Comparison of ENCODE assay signal across 9 mouse cellular contexts in genomic region chr5:139912121-139912771, GRCm38 (mm10). TPM values are rescaled to one million over a fixed set of nuclear protein-coding genes. Genes with fewer than 3 reads are reported as not detected.
DNase-seq lines count a peak whose midpoint lies in the region; ATAC-seq and TF ChIP-seq lines count a peak whose summit lies in the region.
"Had no signal": no experiment of that assay in that cellular context is flagged by ENCODE, and none has a peak within 500 bp of the region (broad histone marks: within the 10 kb centered on the region; RNA-seq: fewer than 3 reads in every experiment).

No protein-coding gene starts in this region.

- peaks cover 0 to 16% of the 10 kb centered on the region in 2 experiments; a peak in 1 of 4 replicates for H3K4me1 ChIP-seq in ES-E14 (ENCODE audit: control insufficient read depth in 2 of 2, insufficient read depth in 2 of 2, low read length in 2 of 2, poor library complexity in 1 of 2)
- peaks cover 43% of the 10 kb centered on the region for H3K4me1 ChIP-seq in heart, embryonic 13.5 days
- peaks cover 23% of the 10 kb centered on the region for H3K4me1 ChIP-seq in limb, embryonic 11.5 days (ENCODE audit: control insufficient read depth, insufficient read depth, low read length)
- H3K4me1 ChIP-seq in neural tube, embryonic 12.5 days = peaks cover 58% of the 10 kb centered on the region

- H3K4me2 ChIP-seq in heart, embryonic 13.5 days = peak overlapping the region; percentile 94
- H3K4me2 ChIP-seq in limb, embryonic 11.5 days (ENCODE audit: low read depth, severe bottlenecking) = peak overlapping the region; percentile 95
- peak overlapping the region; percentile 89 for H3K4me2 ChIP-seq in neural tube, embryonic 12.5 days (replicated peaks)

- H3K27ac ChIP-seq in ES-E14 (ENCODE audit: insufficient read depth, low read depth, low read length, poor library complexity, severe bottlenecking) = no peak overlapping the region
- no peak overlapping the region for H3K27ac ChIP-seq in heart, embryonic 13.5 days (replicated peaks)
- H3K27ac ChIP-seq in limb, embryonic 11.5 days (replicated peaks; ENCODE audit: low read depth, low read length) = no peak overlapping the region
- H3K27ac ChIP-seq in neural tube, embryonic 12.5 days = peak overlapping the region; percentile 53; the same call in 1 of the 2 replicates

- H3K36me3 ChIP-seq in ES-E14 (ENCODE audit: control insufficient read depth, insufficient read depth, low read length, poor library complexity, severe bottlenecking) = no peaks in the 10 kb centered on the region
- H3K36me3 ChIP-seq in heart, embryonic 13.5 days = no peaks in the 10 kb centered on the region
- no peaks in the 10 kb centered on the region for H3K36me3 ChIP-seq in limb, embryonic 11.5 days (ENCODE audit: control insufficient read depth, insufficient read depth, low read length)
- H3K36me3 ChIP-seq in neural tube, embryonic 12.5 days = no peaks in the 10 kb centered on the region

- H3K4me3 ChIP-seq in ES-E14 (ENCODE audit: insufficient read depth in 1 of 2, low read depth in 1 of 2, low read length in 2 of 2, poor library complexity in 1 of 2, severe bottlenecking in 1 of 2) = peak overlapping the region; percentile 49 to 72; a peak in 3 of 4 replicates
- peak overlapping the region; percentile 61 for H3K4me3 ChIP-seq in heart, embryonic 13.5 days
- peak overlapping the region; percentile 47 for H3K4me3 ChIP-seq in limb, embryonic 11.5 days (ENCODE audit: low read depth, low read length)
- peak overlapping the region; percentile 52 for H3K4me3 ChIP-seq in neural tube, embryonic 12.5 days
- H3K4me3 ChIP-seq: myocyte had no signal

- under 1% methylated on average over 42 of the region's 64 CpGs for WGBS in heart, embryonic 13.5 days
- 0% methylated on average over 44 of the region's 64 CpGs for WGBS in limb, embryonic 11.5 days
- under 1% methylated on average over 46 of the region's 64 CpGs for WGBS in neural tube, embryonic 12.5 days

- no peak for ATAC-seq in heart, embryonic 13.5 days (ENCODE audit: extremely low read depth, insufficient number of reproducible peaks, low FRiP score, low TSS enrichment)
- no peak for ATAC-seq in limb, embryonic 11.5 days (ENCODE audit: insufficient number of reproducible peaks, low FRiP score, low TSS enrichment, low read depth)
- ATAC-seq in neural tube, embryonic 12.5 days (ENCODE audit: low FRiP score, low read depth) = 0 out of 2 replicates have a peak, but pooled peaks have one; percentile 23
- ATAC-seq in megakaryocyte-erythroid progenitor cell, adult 5-6 weeks (replicated peaks; ENCODE audit: low FRiP score, low TSS enrichment, poor library complexity, severe bottlenecking) = no peak

- H3K27me3 ChIP-seq in heart, embryonic 13.5 days (replicated peaks) = peaks cover 100% of the 10 kb centered on the region
- peaks cover 86% of the 10 kb centered on the region for H3K27me3 ChIP-seq in limb, embryonic 11.5 days (ENCODE audit: control insufficient read depth, insufficient read depth, low read length)
- H3K27me3 ChIP-seq in neural tube, embryonic 12.5 days (replicated peaks) = peaks cover 85% of the 10 kb centered on the region

- H3K9me3 ChIP-seq in ES-E14 (ENCODE audit: control insufficient read depth, insufficient read depth, low read depth, low read length) = no peaks in the 10 kb centered on the region
- no peaks in the 10 kb centered on the region for H3K9me3 ChIP-seq in heart, embryonic 13.5 days
- H3K9me3 ChIP-seq in limb, embryonic 11.5 days (ENCODE audit: control insufficient read depth, low read length) = no peaks in the 10 kb centered on the region
- no peaks in the 10 kb centered on the region for H3K9me3 ChIP-seq in neural tube, embryonic 12.5 days

- peak overlapping the region; percentile 63 for H3K9ac ChIP-seq in ES-E14 (ENCODE audit: insufficient read depth, low read depth, low read length, poor library complexity, severe bottlenecking)
- H3K9ac ChIP-seq in heart, embryonic 13.5 days = peak overlapping the region; percentile 76
- H3K9ac ChIP-seq in limb, embryonic 11.5 days (ENCODE audit: low read length) = no peak overlapping the region; the same call in 1 of the 2 replicates
- H3K9ac ChIP-seq in neural tube, embryonic 12.5 days = peak overlapping the region; percentile 68

- peak; percentile 25 for DNase-seq in CD4-positive helper T cell, adult 2 months (ENCODE audit: low read depth, low spot score)
- no peak for DNase-seq in ES-E14 (ENCODE audit: low read depth, low spot score)
- DNase-seq in limb, embryonic 11.5 days (ENCODE audit: low spot score) = peak; percentile 68
- no peak for DNase-seq in cerebellum, adult 9-10 months
- no peak for DNase-seq in c-Kit-positive CD71-positive TER-119-positive erythroid progenitor cells, embryonic 14.5 days (ENCODE audit: low spot score)

- in situ Hi-C loops in ES-E14 (cut with MboI; ENCODE audit: low sequenced_read_pairs in 2 of 2, unreplicated experiment in 2 of 2) = loop anchor here in 1 of 2 experiments (5.0 kb wide), 1 partner anchor 365 kb away; no protein-coding TSS in a partner anchor

TF ChIP-seq in ES-E14, 5 proteins besides CTCF, POLR2A, EP300 and RAD21:
- TF ChIP-seq ZC3H11A (IDR thresholded peaks at IDR 0.05; ENCODE audit: borderline replicate concordance, low read depth, low read length) (no peak), ZNF384 (IDR thresholded peaks at IDR 0.05; ENCODE audit: low read depth, low read length) (no peak), CHD2 (IDR thresholded peaks at IDR 0.05; ENCODE audit: low read depth, low read length) (no peak), MAFK (IDR thresholded peaks at IDR 0.05; ENCODE audit: insufficient read depth, low read depth, low read length) (no peak), HCFC1 (IDR thresholded peaks at IDR 0.05; ENCODE audit: borderline replicate concordance, insufficient read depth, low read length) (no peak)
TF ChIP-seq in ES-E14: peak in this region for 0.

RNA-seq across cellular contexts. Expression of gene Elfn1, which starts 4.5 kb away (rescaled TPM):
- total RNA-seq in ES-E14 (2012; rRNA removed) = 0.53 and 1.1 TPM in 2 replicates
- polyA plus RNA-seq in heart, embryonic 13.5 days (2015; fragmentation: Nextera tagmentation; extraction: Ambion mirVana) = 0.05 TPM in 2 replicates
- polyA plus RNA-seq in limb, embryonic 11.5 days (2014; fragmentation: Nextera tagmentation; extraction: Ambion mirVana) = 0.07 and 0.08 TPM in 2 replicates
- 2.6 TPM in 2 replicates for polyA plus RNA-seq in neural tube, embryonic 12.5 days (2016; fragmentation: Nextera tagmentation; extraction: Ambion mirVana)
- total RNA-seq in megakaryocyte-erythroid progenitor cell, adult 5-6 weeks (2014; fragmentation: Nextera tagmentation) = 0.13 TPM in 1 of 2 replicates, not detected in the other
- not detected in 2 replicates for total RNA-seq in megakaryocyte-erythroid progenitor cell, adult 5-6 weeks (2017)

Comparison
In these comparisons a context has a peak if more than half of its experiments do, and no peak if none do; other contexts are left out.
1. DNase-seq: peak in CD4-positive helper T cell, adult 2 months (single experiment) and limb, embryonic 11.5 days (single experiment); none in ES-E14 (single experiment), cerebellum, adult 9-10 months (single experiment) and c-Kit-positive CD71-positive TER-119-positive erythroid progenitor cells, embryonic 14.5 days (single experiment).
2. Peak in every context shown above with its lines, with median percentiles within 50 percentile points of each other: H3K4me3 ChIP-seq and H3K4me2 ChIP-seq.